Mouse (Mus musculus): ENCODE results near the gene Cybrd1.

The Cybrd1 gene

GRCm38 (mm10) chr2:71123591-71123990, 5.9 kb downstream of the Cybrd1 start:
- no peak for DNase-seq

- DNase-seq: no peak
These were observed 10.2 kb downstream of the Cybrd1 start for GRCm38 (mm10) chr2:71127779-71128534.

GRCm38 (mm10) chr2:71130366-71130765, 12.6 kb downstream of the Cybrd1 start:
- no peak for DNase-seq

- DNase-seq: no peak
These were observed 14.3 kb downstream of the Cybrd1 start for GRCm38 (mm10) chr2:71131866-71132496.

- no peak for DNase-seq
These were observed 16.4 kb downstream of the Cybrd1 start for GRCm38 (mm10) chr2:71134041-71134505.

GRCm38 (mm10) chr2:71134836-71135235, 17.1 kb downstream of the Cybrd1 start:
- no peak for DNase-seq

- DNase-seq: no peak
These were observed 22.9 kb downstream of the Cybrd1 start for GRCm38 (mm10) chr2:71140622-71141021.

GRCm38 (mm10) chr2:71142410-71142809, 24.7 kb downstream of the Cybrd1 start:
- no peak for DNase-seq

- DNase-seq: no peak
These were observed 28.1 kb downstream of the Cybrd1 start for GRCm38 (mm10) chr2:71145853-71146252.

GRCm38 (mm10) chr2:71146266-71146665, 28.5 kb downstream of the Cybrd1 start:
- DNase-seq: no peak

GRCm38 (mm10) chr2:71147816-71148215, 30.1 kb downstream of the Cybrd1 start:
- DNase-seq: no peak

GRCm38 (mm10) chr2:71152170-71152569, 34.4 kb downstream of the Cybrd1 start:
- no peak for DNase-seq

- peak; percentile 19 to 29 for DNase-seq
These were observed 37.8 kb downstream of the Cybrd1 start for GRCm38 (mm10) chr2:71155486-71155885.

- no peak for DNase-seq
These were observed 38.7 kb downstream of the Cybrd1 start for GRCm38 (mm10) chr2:71156446-71156845.

GRCm38 (mm10) chr2:71157881-71158280, 40.2 kb downstream of the Cybrd1 start:
- no peak for DNase-seq

- no peak for DNase-seq
These were observed 42.0 kb downstream of the Cybrd1 start for GRCm38 (mm10) chr2:71159576-71160306.

- DNase-seq: no peak
These were observed 42.7 kb downstream of the Cybrd1 start for GRCm38 (mm10) chr2:71160307-71160861.

GRCm38 (mm10) chr2:71161558-71161957, 43.8 kb downstream of the Cybrd1 start:
- DNase-seq: no peak

GRCm38 (mm10) chr2:71162831-71163621, 45.3 kb downstream of the Cybrd1 start:
- DNase-seq: no peak

GRCm38 (mm10) chr2:71167211-71167610, 49.5 kb downstream of the Cybrd1 start:
- no peak for DNase-seq

GRCm38 (mm10) chr2:71168461-71169021, 50.8 kb downstream of the Cybrd1 start:
- no peak for DNase-seq

GRCm38 (mm10) chr2:71173031-71173430, 55.3 kb downstream of the Cybrd1 start:
- DNase-seq: no peak

Measured in thymus, adult 18-20 months (tissue).